Mouse (Mus musculus): ENCODE data around the gene Acbd7. TPM values are rescaled to one million over a fixed set of nuclear protein-coding genes. Genes with fewer than 3 reads are reported as not detected.

Gene Acbd7
- polyA plus RNA-seq (2017; shearing (Covaris generic)), result under 1 TPM in 1 of 2 experiments, not detected in 1; 0.65 TPM

DNA sequence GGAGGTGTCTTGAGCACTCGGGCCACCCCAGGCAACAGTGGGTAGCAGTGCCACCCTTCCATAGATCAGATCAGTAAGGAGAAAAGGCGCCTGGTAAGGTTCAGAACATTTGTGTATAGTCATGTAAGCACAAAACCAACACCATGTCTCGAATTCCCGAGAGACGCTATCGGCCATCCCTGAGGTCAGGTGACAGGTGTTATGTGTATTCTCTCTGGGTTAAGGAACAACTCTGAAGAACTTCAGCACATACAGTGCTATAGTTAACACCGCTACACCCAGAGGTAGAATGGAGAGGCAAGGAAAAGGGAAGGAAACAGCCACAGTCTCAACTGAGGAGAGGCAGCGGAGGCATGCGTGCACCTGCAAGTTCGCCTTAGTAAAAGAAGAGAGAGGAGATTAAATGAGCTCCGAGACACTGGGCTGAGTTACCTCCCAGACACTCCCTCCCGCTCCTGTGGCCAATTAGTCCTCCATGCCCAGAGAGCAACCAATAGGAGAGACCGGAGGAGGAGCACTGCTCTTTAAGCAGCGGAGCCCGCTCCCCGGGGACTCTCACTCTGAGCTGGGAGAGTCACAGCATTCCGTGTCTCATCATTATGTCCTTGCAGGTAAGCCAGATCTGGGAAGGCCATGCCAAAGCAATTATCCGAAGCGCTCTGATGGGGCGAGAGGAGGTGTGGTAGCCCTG, at the start of gene Acbd7:
Gene Acbd7, plus strand, starts transcription at position 558 of the 691 bp plus-strand sequence.
- ATAC-seq, result peak; percentile 39

DNA sequence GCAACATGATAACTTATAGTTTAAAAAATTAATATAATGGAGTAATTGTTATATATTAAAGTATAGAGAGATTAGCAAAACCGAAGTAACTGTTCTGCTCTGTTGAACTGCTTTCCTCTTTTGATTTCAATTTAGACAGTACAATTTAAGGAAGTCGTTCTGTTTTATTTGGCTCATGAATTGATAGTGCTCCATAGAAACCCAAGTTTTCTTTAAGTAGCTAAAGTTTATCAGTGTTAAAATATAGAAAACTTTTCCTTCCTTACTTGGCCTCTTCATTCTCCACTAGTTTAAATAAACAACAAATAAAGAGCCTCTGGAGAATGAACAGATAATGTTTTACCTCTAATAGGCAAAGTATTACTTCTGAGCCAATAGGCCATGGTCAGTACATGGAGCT, 49.7 kb upstream of the Acbd7 start:
- ATAC-seq, result no peak

GRCm38 (mm10) chr2:3289581-3289980, 46.4 kb upstream of the Acbd7 start:
- ATAC-seq, result no peak

GRCm38 (mm10) chr2:3292170-3292569, 43.8 kb upstream of the Acbd7 start:
- no peak for ATAC-seq

GRCm38 (mm10) chr2:3295826-3296225, 40.1 kb upstream of the Acbd7 start:
- ATAC-seq, result no peak

DNA sequence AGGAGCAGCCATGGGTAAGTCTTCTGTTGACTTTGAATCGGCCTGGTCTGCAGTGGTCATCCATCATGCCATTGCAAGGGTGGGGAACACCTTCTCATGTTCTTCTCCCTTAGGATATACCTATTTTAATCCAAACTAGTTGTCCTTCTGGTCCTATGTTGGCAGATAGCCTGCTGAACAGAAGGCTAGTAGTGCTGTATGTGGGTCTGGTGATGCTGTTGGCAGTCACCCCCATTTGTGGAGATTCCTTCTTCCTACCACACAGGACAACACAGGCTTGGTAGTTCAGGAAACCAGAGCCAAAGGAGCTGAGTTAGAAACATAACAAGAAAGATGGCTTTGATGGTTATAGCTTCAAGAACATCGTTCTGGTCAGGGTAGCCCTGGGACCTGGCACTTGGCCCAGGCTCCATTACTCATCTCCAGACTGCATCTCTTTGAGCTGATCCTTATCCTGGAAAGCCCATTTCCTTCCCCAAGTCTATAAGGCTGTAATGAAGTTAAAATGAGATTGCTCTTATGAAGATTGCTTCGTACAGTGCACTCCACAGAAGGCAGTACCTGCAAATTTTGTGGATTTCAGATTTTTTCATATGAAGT, 30.4 kb upstream of the Acbd7 start:
- no peak for ATAC-seq

DNA sequence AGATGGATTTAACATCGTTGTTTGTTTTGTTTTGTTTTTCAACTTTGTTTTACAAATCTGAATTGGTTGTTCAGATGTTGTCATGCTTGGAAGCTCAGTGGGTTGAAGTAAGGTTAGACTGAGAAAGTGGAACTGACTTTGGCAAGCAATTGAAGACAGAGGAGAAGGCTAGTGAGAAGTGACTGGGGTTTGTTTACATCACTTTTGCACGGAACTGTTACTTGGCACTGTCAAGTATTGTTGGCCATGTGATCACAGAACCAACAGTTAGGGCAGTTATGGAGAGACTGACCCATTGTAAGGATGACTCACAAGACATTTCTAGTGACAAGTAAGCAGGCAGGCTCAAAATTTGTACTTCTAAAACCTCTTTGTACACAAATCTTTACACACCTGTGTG, 12.8 kb upstream of the Acbd7 start:
- ATAC-seq, result no peak

DNA sequence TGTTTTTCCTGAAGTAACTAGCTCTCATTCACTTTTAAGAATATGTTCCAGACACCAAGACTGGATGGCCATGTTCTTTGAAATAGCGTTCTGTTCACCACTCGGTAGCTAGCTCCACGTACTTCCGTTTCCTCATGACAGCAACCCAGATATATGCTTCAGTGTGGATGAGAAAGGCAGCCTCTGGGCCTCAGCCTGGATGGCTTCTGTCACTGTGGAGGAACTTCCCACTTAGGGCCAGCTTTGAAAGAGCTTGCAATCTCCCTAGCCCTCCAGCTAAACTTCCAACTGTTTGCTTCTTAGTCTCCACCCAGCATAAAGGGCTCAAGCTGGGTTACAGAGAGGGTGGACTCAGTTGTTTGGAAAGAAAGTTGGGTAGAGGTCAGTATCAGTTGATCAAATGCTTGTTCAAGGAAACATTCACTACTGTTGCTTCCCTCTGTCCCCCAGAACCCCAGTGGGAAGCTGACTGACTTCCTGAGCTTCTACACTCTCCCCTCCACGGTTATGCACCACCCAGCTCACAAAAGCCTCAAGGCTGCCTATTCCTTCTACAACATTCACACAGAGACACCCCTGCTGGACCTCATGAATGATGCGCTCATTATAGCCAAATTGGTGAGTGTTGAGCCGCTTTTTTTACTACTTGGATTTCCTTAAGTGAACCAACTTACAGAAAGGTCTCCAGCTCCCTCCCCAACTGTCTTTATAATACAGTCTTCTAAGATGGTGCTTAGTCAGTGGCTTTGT, 11.4 kb upstream of the Acbd7 start:
- no peak for ATAC-seq

- no peak for ATAC-seq
Observed at GRCm38 (mm10) chr2:3326547-3326946, 9.4 kb upstream of the Acbd7 start.

- peak; percentile 27 for ATAC-seq
Observed at GRCm38 (mm10) chr2:3327351-3327750, 8.6 kb upstream of the Acbd7 start.

GRCm38 (mm10) chr2:3331071-3331703, 4.8 kb upstream of the Acbd7 start:
- ATAC-seq, result no peak

DNA sequence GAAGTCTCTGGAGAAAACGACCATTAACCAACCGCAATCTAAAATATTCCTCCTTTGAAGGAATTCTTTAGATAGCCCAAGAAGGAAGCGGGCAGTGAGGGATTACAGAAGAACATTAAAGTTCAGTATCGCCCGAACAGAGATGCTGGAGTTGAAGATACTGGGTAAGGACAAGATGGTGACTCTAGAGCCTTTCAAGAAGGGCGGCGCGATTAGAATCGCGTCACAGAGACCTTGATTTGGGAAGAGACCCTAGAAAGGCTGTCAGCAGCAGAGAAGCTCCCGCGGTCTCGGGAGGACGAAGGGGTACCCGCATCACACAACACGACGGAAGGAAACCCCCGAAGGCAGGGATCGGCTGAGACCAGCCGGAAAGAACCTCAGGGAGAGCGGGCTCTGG, 3.9 kb upstream of the Acbd7 start:
- ATAC-seq, result no peak

DNA sequence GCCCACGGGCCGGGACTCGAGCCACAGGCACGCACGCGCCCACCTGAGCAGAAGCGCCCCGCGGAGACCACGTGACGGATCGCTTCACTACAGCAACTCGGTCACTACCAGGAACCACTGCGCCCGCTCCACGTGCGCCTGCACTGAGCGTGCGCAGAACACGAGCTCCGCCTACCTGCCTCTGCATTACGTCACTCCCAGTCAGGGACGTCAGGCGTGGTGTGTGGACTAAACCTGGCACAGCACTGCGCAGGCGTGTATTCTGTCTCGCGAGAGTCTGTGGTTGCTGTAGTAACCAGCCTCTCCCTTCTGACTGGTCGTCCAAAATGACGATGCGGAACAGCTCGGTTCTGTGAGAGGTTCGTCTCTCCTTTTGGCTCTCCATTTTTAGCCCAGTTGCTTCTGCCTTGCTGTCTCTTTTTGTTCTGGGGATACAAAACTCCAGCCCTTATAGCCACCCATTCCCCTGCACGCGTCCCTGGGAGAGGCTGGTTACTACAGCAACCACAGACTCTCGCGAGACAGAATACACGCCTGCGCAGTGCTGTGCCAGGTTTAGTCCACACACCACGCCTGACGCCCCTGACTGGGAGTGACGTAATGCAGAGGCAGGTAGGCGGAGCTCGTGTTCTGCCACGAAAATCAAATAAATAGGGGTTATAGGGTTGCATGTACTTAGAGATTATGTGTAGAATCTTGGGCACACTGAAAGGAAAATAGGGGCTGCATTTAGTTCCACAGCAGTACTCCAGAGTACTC, 3.3 kb upstream of the Acbd7 start, which contains the start of gene Rpp38:
Gene Rpp38, minus strand, starts transcription at position 160 of the 759 bp plus-strand sequence.
- ATAC-seq, result peak; percentile 82

DNA sequence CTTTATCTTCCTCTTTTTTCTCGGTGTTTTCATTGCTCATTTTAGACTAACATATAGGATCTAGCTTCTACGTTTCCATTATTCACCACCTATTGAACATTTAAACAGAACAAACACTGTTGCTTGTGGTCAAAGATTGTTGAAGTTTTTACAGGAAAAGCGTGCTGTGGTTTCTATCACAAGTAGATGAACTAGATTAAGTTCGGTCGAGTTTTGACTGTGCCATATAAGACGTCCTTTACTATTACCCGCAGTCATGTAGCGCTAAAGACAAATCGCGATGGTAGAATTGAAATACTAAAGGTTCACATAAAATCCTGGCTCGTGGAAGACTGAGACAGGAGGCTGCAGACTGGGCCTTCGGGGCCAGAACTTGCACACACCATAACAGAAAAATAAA, 2.2 kb upstream of the Acbd7 start:
- ATAC-seq, result no peak

GRCm38 (mm10) chr2:3348422-3348821, 12.5 kb downstream of the Acbd7 start:
- no peak for ATAC-seq

GRCm38 (mm10) chr2:3348919-3349318, 13.0 kb downstream of the Acbd7 start:
- peak; percentile 60 for ATAC-seq

DNA sequence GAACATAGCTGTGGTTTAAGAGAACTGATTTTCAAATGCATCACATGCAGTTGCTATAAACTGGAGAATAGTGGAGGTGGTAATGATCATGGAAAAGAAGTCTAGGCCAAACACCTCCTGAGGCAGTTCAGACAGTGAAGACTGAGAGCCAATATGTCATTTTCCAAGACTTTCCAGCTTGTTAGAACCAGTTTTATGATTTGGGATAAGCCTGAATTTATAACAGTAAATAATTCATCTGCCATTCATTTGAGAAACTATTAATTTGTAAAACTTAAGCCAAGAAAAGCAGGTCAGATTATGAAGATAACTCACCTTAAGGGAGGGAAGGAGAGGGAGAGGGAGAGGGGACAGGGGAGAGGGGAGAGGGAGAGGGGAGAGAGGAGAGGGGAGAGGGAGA, 17.2 kb downstream of the Acbd7 start:
- no peak for ATAC-seq

- no peak for ATAC-seq
Observed at GRCm38 (mm10) chr2:3355793-3356192, 19.8 kb downstream of the Acbd7 start.

DNA sequence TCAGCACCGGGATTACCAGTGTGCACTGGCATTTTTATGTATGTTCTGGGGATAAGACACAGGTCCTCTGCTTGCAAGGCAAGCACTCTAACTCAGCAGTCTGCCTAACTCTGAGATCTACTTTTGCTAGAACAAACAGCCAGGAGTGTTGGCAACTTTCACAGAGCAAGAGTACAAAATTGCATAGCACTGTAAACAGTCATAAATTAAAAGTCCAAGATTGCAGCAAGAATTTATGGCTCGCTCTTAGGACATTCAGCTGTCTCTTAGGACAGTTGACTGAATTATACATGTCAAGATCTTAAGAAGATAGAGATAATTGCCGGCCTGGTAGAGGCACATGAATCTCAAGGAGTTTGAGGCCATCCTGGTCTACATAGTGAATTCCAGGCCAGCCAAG, 20.3 kb downstream of the Acbd7 start:
- no peak for ATAC-seq

DNA sequence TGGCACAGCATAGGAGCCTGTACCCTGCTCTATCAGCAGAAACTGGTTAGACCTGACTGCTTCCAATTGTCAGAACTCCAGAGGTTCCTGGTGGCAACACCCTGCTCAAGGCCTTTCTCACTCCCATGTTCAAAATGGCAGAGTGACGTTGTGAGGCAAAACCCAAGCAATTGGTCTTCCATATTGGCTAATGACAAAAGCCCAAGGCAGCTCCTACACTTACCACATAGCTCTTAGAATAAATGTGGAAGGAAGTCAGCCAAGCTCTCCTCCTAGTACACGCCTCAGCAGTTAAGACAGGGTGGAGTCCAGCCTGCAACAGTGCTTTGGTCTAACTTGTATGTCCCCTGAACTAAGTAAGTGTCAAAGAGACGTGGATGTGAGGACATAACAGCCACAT, 21.9 kb downstream of the Acbd7 start:
- ATAC-seq, result no peak

DNA sequence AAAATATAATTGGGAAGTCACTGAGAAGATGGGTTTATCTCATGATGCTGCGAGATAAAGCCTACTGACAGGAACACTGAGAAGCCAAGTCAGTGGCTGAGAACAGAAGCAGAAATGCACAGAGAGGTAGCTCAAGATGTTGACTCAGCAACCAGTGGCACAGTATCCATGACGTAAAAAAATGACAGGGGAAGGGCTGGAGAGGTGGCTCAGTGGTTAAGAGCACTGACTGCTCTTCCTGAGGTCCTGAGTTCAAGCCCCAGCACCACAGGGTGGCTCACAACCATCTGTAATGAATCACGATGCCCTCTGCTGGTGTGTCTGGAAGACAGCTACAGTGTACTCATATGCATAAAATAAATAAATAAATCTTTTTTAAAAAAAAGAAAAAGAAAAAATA, 25.1 kb downstream of the Acbd7 start:
- no peak for ATAC-seq

DNA sequence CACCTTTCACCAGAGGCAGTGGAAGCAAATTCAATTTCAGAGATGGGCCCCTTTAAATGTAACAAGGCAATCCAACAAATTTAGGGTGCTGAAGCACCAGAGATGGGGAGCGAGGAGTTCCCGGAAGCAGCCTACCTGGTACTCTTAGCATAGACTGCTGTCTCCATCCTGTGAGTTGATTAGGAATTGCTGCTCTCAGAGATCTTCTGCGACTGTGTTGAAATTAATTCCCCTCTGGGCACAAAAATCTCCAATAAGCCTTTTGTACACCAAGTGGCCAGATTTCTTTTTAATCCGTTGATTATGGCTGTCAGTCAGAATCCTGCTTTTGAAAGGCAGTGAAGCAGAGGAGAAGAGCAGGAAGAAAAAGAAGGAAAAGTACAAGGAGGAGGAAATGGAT, 29.2 kb downstream of the Acbd7 start:
- ATAC-seq, result no peak
